ENCODE assay signal across 25 mouse cellular contexts in genomic region chr6:142602772-142603171, GRCm38 (mm10). TPM values are rescaled to one million over a fixed set of nuclear protein-coding genes. Genes with fewer than 3 reads are reported as not detected.
"Had no signal": no experiment of that assay in that cellular context is flagged by ENCODE, and none has a peak within 500 bp of the region (broad histone marks: within the 10 kb centered on the region; RNA-seq: fewer than 3 reads in every experiment).

No protein-coding gene starts in this region.

- H3K9ac ChIP-seq: heart, embryonic 12.5 days; hindbrain, embryonic 13.5 days; hindbrain, embryonic 15.5 days; kidney, embryonic 15.5 days; limb, embryonic 13.5 days; limb, embryonic 15.5 days; liver, embryonic 12.5 days; liver, embryonic 14.5 days had no signal

- DNase-seq: gastrocnemius, postnatal 14 days; heart, postnatal 10 days; heart, postnatal 4 days; kidney, adult 11 months; kidney, adult 2 months; kidney, adult 9 months; kidney, postnatal 14 days; kidney, postnatal 4 days; layer of hippocampus, adult 9-11 months; layer of hippocampus, postnatal 36 days; left cerebral cortex, postnatal 4 days had no signal

- H3K4me3 ChIP-seq: heart, embryonic 10.5 days; heart, embryonic 12.5 days; hindbrain, embryonic 10.5 days; hindbrain, embryonic 13.5 days; hindbrain, embryonic 15.5 days; kidney, embryonic 15.5 days; limb, embryonic 13.5 days; limb, embryonic 15.5 days; liver, embryonic 12.5 days had no signal

- H3K4me2 ChIP-seq: heart, embryonic 12.5 days; hindbrain, embryonic 13.5 days; hindbrain, embryonic 15.5 days; kidney, embryonic 15.5 days; limb, embryonic 13.5 days; limb, embryonic 15.5 days; liver, embryonic 12.5 days had no signal

- ATAC-seq: hindbrain, postnatal 0 days; intestine, embryonic 16.5 days; liver, embryonic 12.5 days had no signal

- H3K27ac ChIP-seq: heart, embryonic 10.5 days; hindbrain, embryonic 10.5 days; hindbrain, embryonic 13.5 days; hindbrain, embryonic 15.5 days; hindbrain, postnatal 0 days; kidney, embryonic 15.5 days; kidney, postnatal 0 days; limb, embryonic 13.5 days; limb, embryonic 15.5 days; liver, embryonic 12.5 days; liver, embryonic 14.5 days had no signal

- H3K27me3 ChIP-seq: heart, embryonic 12.5 days; hindbrain, embryonic 13.5 days; hindbrain, embryonic 15.5 days; kidney, embryonic 15.5 days; limb, embryonic 13.5 days; limb, embryonic 15.5 days; liver, embryonic 12.5 days had no signal

- H3K9me3 ChIP-seq: heart, embryonic 10.5 days; heart, embryonic 12.5 days; hindbrain, embryonic 10.5 days; hindbrain, embryonic 13.5 days; hindbrain, embryonic 15.5 days; kidney, embryonic 15.5 days; limb, embryonic 13.5 days; limb, embryonic 15.5 days; liver, embryonic 12.5 days had no signal

- H3K4me1 ChIP-seq: hindbrain, embryonic 13.5 days; hindbrain, embryonic 15.5 days; kidney, embryonic 15.5 days; limb, embryonic 15.5 days; liver, embryonic 12.5 days had no signal

- H3K36me3 ChIP-seq: hindbrain, embryonic 10.5 days; hindbrain, embryonic 13.5 days; hindbrain, embryonic 15.5 days; kidney, embryonic 15.5 days; limb, embryonic 13.5 days; limb, embryonic 15.5 days; liver, embryonic 12.5 days had no signal

RNA-seq across cellular contexts. Expression of gene Kcnj8, which starts 31.4 kb away (rescaled TPM):
- total RNA-seq: granulocyte monocyte progenitor cell, adult 5-6 weeks had no signal
